Mouse (Mus musculus) stomach, postnatal 0 days (tissue): ENCODE measurements at regions not wholly inside any gene's neighbourhood (a gene's known extent, or its start where the extent isn't known, plus 50 kb on each side); places are given as distances from the start of the nearest gene placed in this dataset.

Experiments
- ATAC-seq: fragments of 200-750 bp; cut with Nextera tagmentation; 2 replicates; pipeline ENCODE4 v1.8.0; 2017; ENCODE audit not compliant: low FRiP score, low TSS enrichment
- DNase-seq: peaks from one replicate; pipeline ENCODE4 v3.0.0-alpha.2; 2016; ENCODE audit warnings: low spot score
- H3K27ac ChIP-seq: fragments of 300-500 bp; sonication (generic); replicated peaks from 2 replicates; pipeline ENCODE4 v1.5.1; 2014; ENCODE audit warnings: mild to moderate bottlenecking, control low read depth
- H3K27me3 ChIP-seq: fragments of 300-500 bp; sonication (generic); 2 replicates; pipeline ENCODE4 v1.6.1; 2014; ENCODE audit warnings: low read length; ENCODE audit not compliant: control insufficient read depth, insufficient read depth
- H3K36me3 ChIP-seq: fragments of 300-500 bp; sonication (generic); 2 replicates; pipeline ENCODE4 v1.6.1; 2014; ENCODE audit warnings: low read length, mixed read lengths; ENCODE audit not compliant: control insufficient read depth, insufficient read depth
- H3K4me1 ChIP-seq: fragments of 300-500 bp; sonication (generic); replicated peaks from 2 replicates; pipeline ENCODE4 v1.6.1; 2014; ENCODE audit warnings: antibody characterized with exemption; ENCODE audit not compliant: control insufficient read depth, insufficient read depth
- H3K4me2 ChIP-seq: fragments of 300-500 bp; sonication (generic); replicated peaks from 2 replicates; pipeline ENCODE4 v1.6.1; 2014; ENCODE audit warnings: low read depth, mild to moderate bottlenecking, control low read depth, moderate library complexity
- H3K4me3 ChIP-seq: fragments of 300-500 bp; sonication (generic); 2 replicates; pipeline ENCODE4 v1.5.1; 2014; ENCODE audit warnings: low read depth, low read length, control low read depth
- H3K9ac ChIP-seq: fragments of 300-500 bp; sonication (generic); 2 replicates; pipeline ENCODE4 v1.6.1; 2014; ENCODE audit warnings: mild to moderate bottlenecking, low read length, control low read depth, mixed read lengths
- H3K9me3 ChIP-seq: fragments of 300-500 bp; sonication (generic); 2 replicates; pipeline ENCODE4 v1.6.1; 2016; ENCODE audit warnings: low read length; ENCODE audit not compliant: control insufficient read depth
- CTCF ChIP-seq: IDR thresholded peaks from 2 replicates; pipeline ENCODE4 v1.5.1; 2016; ENCODE audit warnings: antibody characterized with exemption, low read depth, mild to moderate bottlenecking, moderate library complexity
- EP300 ChIP-seq: optimal IDR thresholded peaks from 2 replicates; pipeline ENCODE3; 2016; ENCODE audit warnings: antibody characterized with exemption
- whole genome bisulfite sequencing: fragments of 180-500 bp; shearing (Covaris S2); extraction: QIAGEN DNeasy Blood & Tissue Kit; methylation state at CpG from one replicate; pipeline ENCODE4 v1.1.7; 2014; 5-methylcytosine and 5-hydroxymethylcytosine counted together

DNA sequence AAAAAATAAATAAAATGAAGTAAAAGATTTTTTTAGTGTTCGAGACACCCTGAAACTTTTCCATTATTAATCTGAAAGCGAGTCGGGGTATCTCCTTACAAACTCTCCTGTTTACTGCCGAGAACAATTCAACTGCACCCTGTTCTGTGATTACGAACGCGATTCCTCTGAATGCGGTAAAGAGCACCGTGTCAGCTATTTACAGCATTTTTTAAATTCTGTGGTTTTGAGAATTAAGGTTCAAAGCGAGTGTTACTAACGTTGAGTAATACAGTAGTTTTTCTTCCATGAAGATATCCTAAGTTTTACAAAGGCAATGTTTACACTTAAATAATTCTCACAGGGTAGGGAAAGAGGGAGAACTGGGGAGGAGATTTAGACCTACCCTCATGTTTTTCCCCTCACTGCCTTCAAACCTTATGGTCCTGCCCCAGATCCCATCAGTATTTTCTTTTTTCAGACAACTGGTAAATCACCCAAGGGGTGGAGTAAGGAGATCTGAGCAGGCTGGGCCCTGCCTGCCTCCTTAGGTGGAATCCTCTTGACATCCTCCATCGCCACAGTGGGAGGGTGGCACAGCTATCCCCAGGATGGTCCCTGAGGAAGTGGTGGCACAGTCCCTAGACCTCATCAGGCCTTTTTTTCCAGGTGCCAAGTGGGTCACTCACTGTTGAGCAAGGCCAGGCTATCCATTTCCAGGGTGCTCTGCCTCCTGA, 89.9 kb upstream of the Cited2 start:
- WGBS = 59% methylated on average over 12 of the region's 12 CpGs
- no peak for DNase-seq

DNA sequence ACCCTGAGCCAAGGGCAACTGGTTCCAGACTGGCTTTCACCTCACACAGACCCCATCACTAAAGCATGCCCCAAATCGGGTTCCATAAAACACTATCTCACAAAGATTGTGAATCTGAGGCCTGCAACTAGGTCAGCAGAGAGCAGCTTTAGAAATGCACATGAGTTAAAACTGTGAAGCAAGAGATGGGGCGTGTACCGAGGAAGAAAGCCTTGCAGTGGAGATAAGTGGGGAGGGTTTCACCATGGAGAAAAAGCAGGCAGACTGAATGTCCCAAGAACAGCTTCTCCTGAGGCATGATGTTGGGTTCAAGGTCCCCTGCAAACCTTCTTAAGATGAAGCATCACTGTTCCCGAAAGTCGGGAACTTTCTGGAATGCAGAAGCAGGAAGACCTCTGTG, 77.7 kb upstream of the Cited2 start:
- Histone ChIP-seq H3K27me3 (no peaks in the 10 kb centered on the region), H3K9ac (no peak overlapping the region), H3K4me3 (no peak overlapping the region), H3K9me3 (no peaks in the 10 kb centered on the region), H3K36me3 (no peaks in the 10 kb centered on the region), H3K27ac (no peak overlapping the region), H3K4me2 (no peak overlapping the region), H3K4me1 (no peaks in the 10 kb centered on the region)
- DNase-seq (no peak), ATAC-seq (no peak)
- TF ChIP-seq EP300 = no peak
- TF ChIP-seq CTCF = no peak
- WGBS = 79% methylated on average over 5 of the region's 5 CpGs

More for the DNA sequence above, 89.9 kb upstream of the Cited2 start:
- H3K36me3 ChIP-seq = no peaks in the 10 kb centered on the region
- no peak overlapping the region for H3K4me2 ChIP-seq
- no peaks in the 10 kb centered on the region for H3K4me1 ChIP-seq
- no peaks in the 10 kb centered on the region for H3K9me3 ChIP-seq
- H3K27me3 ChIP-seq = no peaks in the 10 kb centered on the region
- no peak for ATAC-seq
- no peak overlapping the region for H3K4me3 ChIP-seq
- H3K9ac ChIP-seq = no peak overlapping the region
- H3K27ac ChIP-seq = peak overlapping the region; percentile 46; the same call in 1 of the 2 replicates
- TF ChIP-seq CTCF (no peak), EP300 (no peak)

DNA sequence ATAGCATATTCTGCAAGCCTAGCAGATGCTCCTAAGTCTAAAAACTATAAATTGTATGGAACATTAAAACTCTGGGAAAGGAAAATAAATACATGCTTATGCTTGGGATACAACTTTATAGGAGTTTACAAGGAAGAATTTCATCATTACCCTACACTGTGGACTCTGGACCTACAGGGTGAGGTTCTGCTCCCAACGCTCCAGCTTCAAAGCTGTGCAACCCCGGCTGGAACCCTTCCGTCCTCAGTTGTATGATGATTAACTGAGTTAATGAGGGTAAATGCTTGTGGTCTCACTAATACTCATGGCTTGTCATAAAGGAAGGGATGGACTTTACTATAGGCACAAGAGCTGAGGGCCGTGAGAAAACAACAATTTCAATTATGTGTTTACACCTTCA, 76.6 kb upstream of the Cited2 start:
- Histone ChIP-seq H3K27me3 (no peaks in the 10 kb centered on the region), H3K36me3 (no peaks in the 10 kb centered on the region), H3K4me1 (no peaks in the 10 kb centered on the region), H3K4me2 (no peak overlapping the region), H3K27ac (no peak overlapping the region), H3K9ac (no peak overlapping the region), H3K9me3 (no peaks in the 10 kb centered on the region), H3K4me3 (no peak overlapping the region)
- no peak for DNase-seq
- TF ChIP-seq CTCF (no peak), EP300 (no peak)
- 83% methylated on average over 4 of the region's 4 CpGs for WGBS
- ATAC-seq = peak; percentile 76; the same call in 1 of the 2 replicates

DNA sequence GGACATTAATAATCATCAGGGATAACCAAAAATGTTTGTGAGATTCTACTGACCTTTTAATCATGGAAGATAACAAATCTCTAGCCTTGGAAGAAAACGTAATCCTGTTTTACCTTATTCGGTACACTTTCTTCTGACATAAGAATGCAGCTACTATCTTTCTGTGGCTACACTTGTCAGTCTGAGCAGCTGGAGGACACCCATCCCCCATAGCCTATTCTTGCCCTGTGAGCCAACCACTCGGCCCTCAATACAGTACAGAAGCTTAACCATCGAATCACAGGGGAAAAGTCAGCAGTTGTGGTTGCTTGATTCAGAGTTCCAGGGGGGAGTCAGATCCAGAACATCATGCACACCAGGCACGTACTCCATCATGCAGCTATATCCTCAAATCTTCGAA, 74.9 kb upstream of the Cited2 start:
- Histone ChIP-seq H3K9me3 (no peaks in the 10 kb centered on the region), H3K9ac (no peak overlapping the region), H3K4me3 (no peak overlapping the region), H3K36me3 (no peaks in the 10 kb centered on the region), H3K4me1 (no peaks in the 10 kb centered on the region), H3K4me2 (no peak overlapping the region), H3K27me3 (no peaks in the 10 kb centered on the region), H3K27ac (no peak overlapping the region)
- ATAC-seq = no peak
- 62% methylated on average over 6 of the region's 6 CpGs for WGBS
- DNase-seq = no peak
- TF ChIP-seq EP300 (no peak), CTCF (no peak)

DNA sequence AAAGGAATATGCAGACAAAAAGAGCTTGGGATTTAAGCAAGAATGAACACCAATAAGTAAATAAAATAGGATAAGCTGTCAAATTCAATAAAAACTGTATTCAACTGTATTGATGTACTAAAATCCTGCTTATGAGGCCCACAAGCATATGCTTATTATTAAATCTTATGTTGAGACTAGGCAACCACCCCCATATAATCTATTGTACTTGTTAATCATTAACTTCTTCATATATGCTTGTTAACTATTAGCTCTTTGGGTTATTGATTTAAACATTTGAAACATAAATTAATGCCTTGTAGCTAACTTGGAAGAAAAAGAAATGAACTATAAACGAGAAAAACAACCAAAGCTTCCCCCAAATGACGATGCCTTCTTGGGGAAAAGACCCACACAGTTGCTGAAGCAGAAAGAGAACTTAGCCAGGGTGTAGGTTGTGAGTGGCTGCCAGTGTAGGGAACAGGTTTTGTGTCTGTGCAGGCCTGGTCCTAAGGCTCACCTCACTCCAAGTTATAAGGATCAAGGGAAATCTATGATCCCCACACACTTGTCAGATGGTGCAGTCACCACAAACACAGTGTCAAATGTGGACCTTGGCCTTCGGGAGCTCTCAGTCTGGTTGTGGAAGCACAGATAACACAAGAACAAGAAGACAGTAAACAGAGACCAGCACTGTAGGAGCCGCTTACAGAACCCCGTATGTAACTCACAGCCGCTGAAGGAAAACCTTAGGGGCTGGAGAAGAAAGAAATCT, 71.8 kb upstream of the Cited2 start:
- H3K4me3 ChIP-seq = no peak overlapping the region
- no peaks in the 10 kb centered on the region for H3K27me3 ChIP-seq
- H3K27ac ChIP-seq = peak overlapping the region; percentile 58; the same call in 1 of the 2 replicates
- H3K9ac ChIP-seq = no peak overlapping the region
- 63% methylated on average over 6 of the region's 6 CpGs for WGBS
- ATAC-seq (peak; percentile 84), DNase-seq (peak; percentile 45)
- H3K36me3 ChIP-seq = no peaks in the 10 kb centered on the region
- TF ChIP-seq CTCF (no peak), EP300 (no peak)
- H3K4me1 ChIP-seq = no peaks in the 10 kb centered on the region
- no peaks in the 10 kb centered on the region for H3K9me3 ChIP-seq
- no peak overlapping the region for H3K4me2 ChIP-seq

DNA sequence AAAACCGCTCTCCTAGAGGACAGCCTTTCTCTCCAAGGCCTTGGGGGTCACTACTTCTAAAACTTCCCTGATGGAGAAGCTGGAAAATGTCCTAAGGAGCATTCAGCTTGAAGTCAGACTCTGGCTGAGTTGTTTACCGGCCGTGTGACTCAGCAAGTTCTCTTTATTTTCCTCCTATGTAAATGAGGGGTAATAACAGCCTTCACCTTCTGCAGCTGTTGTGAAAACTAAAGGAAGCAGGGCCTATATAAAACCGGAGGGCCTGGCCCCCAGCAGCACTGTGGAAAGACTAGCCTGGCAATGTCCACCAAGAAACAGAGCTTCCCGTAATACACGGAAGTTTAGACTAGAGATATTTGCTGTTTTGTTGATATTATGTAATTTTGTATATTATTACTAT, 69.7 kb upstream of the Cited2 start:
- no peak overlapping the region for H3K4me3 ChIP-seq
- TF ChIP-seq EP300 = no peak
- no peak for TF ChIP-seq CTCF
- no peaks in the 10 kb centered on the region for H3K4me1 ChIP-seq
- no peak overlapping the region for H3K27ac ChIP-seq
- H3K4me2 ChIP-seq = no peak overlapping the region
- H3K9ac ChIP-seq = no peak overlapping the region
- WGBS = 47% methylated on average over 6 of the region's 6 CpGs
- H3K36me3 ChIP-seq = no peaks in the 10 kb centered on the region
- H3K9me3 ChIP-seq = no peaks in the 10 kb centered on the region
- DNase-seq = no peak
- H3K27me3 ChIP-seq = no peaks in the 10 kb centered on the region
- ATAC-seq = no peak
